Mouse (Mus musculus): ENCODE results near the gene Pttg1ip.

DNA sequence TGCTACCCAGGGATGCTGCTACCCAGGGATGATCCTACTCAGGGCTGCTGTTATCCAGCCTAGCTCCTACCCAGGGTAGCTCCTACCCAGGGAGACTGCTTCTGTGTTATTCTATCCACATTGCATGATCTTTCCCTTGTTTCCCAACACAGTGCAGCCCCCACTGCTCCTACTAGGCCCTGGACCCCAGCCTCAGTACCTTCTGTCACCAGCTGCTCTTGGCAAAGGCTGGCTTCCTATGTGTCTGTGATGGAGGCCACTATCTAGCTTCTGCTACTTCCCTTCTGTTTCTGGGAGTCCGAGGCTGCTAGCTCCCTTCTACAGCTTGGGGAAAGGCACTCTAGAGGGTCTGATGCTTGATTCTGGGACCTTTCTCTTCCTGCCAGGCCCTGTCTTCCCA, 65.9 kb downstream of the Pttg1ip start:
- TF ChIP-seq CHD2 (IDR thresholded peaks at IDR 0.05; ENCODE audit: low read depth, low read length) (no peak), ZC3H11A (IDR thresholded peaks at IDR 0.05; ENCODE audit: borderline replicate concordance, low read depth, low read length) (no peak), MAFK (IDR thresholded peaks at IDR 0.05; ENCODE audit: insufficient read depth, low read depth, low read length) (no peak), HCFC1 (IDR thresholded peaks at IDR 0.05; ENCODE audit: borderline replicate concordance, insufficient read depth, low read length) (no peak), ZNF384 (IDR thresholded peaks at IDR 0.05; ENCODE audit: low read depth, low read length) (no peak)
